Comparison of ENCODE assay signal across 14 mouse cellular contexts in genomic region chr4:16065026-16065425, GRCm38 (mm10).
A peak's percentile ranks its signal among the peaks of the same experiment; 100 is the strongest.
DNase-seq lines count a peak whose midpoint lies in the region; ATAC-seq lines count a peak whose summit lies in the region.
"Had no signal": no experiment of that assay in that cellular context is flagged by ENCODE, and none has a peak within 500 bp of the region (broad histone marks: within the 10 kb centered on the region; RNA-seq: fewer than 3 reads in every experiment).

No protein-coding gene starts in this region.

- no peaks in the 10 kb centered on the region for H3K36me3 ChIP-seq in embryonic facial prominence, embryonic 14.5 days (ENCODE audit: control insufficient read depth, insufficient read depth, low read length)
- H3K36me3 ChIP-seq in embryonic facial prominence, embryonic 10.5 days (replicated peaks): no peaks in the 10 kb centered on the region
- H3K36me3 ChIP-seq in midbrain, embryonic 11.5 days (ENCODE audit: control insufficient read depth, insufficient read depth, low read length): no peaks in the 10 kb centered on the region
- H3K36me3 ChIP-seq in midbrain, embryonic 10.5 days: no peaks in the 10 kb centered on the region
- H3K36me3 ChIP-seq: forebrain, embryonic 12.5 days had no signal

- 52% methylated on average over 3 of the region's 3 CpGs for WGBS in embryonic facial prominence, embryonic 14.5 days
- 66% methylated on average over 3 of the region's 3 CpGs for WGBS in embryonic facial prominence, embryonic 10.5 days
- WGBS in midbrain, embryonic 11.5 days: 75% methylated on average over 3 of the region's 3 CpGs
- 75% methylated on average over 3 of the region's 3 CpGs for WGBS in midbrain, embryonic 10.5 days

- intact Hi-C loops in left cerebral cortex, postnatal 4 days (cut with DNase I): no loop called here

- no peaks in the 10 kb centered on the region for H3K4me1 ChIP-seq in embryonic facial prominence, embryonic 14.5 days (ENCODE audit: control insufficient read depth, insufficient read depth, low read length)
- no peaks in the 10 kb centered on the region for H3K4me1 ChIP-seq in embryonic facial prominence, embryonic 10.5 days
- no peaks in the 10 kb centered on the region for H3K4me1 ChIP-seq in midbrain, embryonic 11.5 days (ENCODE audit: control insufficient read depth, insufficient read depth, low read length)
- no peaks in the 10 kb centered on the region for H3K4me1 ChIP-seq in midbrain, embryonic 10.5 days
- H3K4me1 ChIP-seq: forebrain, embryonic 12.5 days had no signal

- H3K4me2 ChIP-seq in embryonic facial prominence, embryonic 14.5 days (ENCODE audit: low read depth, low read length): no peak overlapping the region
- no peak overlapping the region for H3K4me2 ChIP-seq in midbrain, embryonic 11.5 days
- H3K4me2 ChIP-seq: forebrain, embryonic 12.5 days had no signal

- no peak for ATAC-seq in embryonic facial prominence, embryonic 14.5 days (ENCODE audit: low read depth)
- no peak for ATAC-seq in midbrain, embryonic 11.5 days (ENCODE audit: low FRiP score)
- ATAC-seq in frontal cortex, adult (ENCODE audit: low TSS enrichment): no peak

- no peak overlapping the region for H3K4me3 ChIP-seq in embryonic facial prominence, embryonic 14.5 days (ENCODE audit: low read depth, low read length)
- H3K4me3 ChIP-seq in embryonic facial prominence, embryonic 10.5 days: no peak overlapping the region
- H3K4me3 ChIP-seq in midbrain, embryonic 11.5 days (ENCODE audit: low read depth, low read length): no peak overlapping the region
- no peak overlapping the region for H3K4me3 ChIP-seq in midbrain, embryonic 10.5 days
- H3K4me3 ChIP-seq: forebrain, embryonic 12.5 days had no signal

- H3K9ac ChIP-seq in embryonic facial prominence, embryonic 14.5 days (ENCODE audit: low read depth, low read length): no peak overlapping the region
- no peak overlapping the region for H3K9ac ChIP-seq in midbrain, embryonic 11.5 days (ENCODE audit: low read length)
- H3K9ac ChIP-seq: forebrain, embryonic 12.5 days had no signal

- no peak overlapping the region for H3K27ac ChIP-seq in embryonic facial prominence, embryonic 14.5 days (replicated peaks; ENCODE audit: low read depth, low read length)
- H3K27ac ChIP-seq in embryonic facial prominence, embryonic 10.5 days (replicated peaks): no peak overlapping the region
- no peak overlapping the region for H3K27ac ChIP-seq in midbrain, embryonic 11.5 days (ENCODE audit: low read depth, low read length)
- H3K27ac ChIP-seq in midbrain, embryonic 10.5 days (replicated peaks): no peak overlapping the region
- H3K27ac ChIP-seq: forebrain, embryonic 12.5 days had no signal

- H3K9me3 ChIP-seq in embryonic facial prominence, embryonic 14.5 days (ENCODE audit: control insufficient read depth, low read length): no peaks in the 10 kb centered on the region
- H3K9me3 ChIP-seq in embryonic facial prominence, embryonic 10.5 days: no peaks in the 10 kb centered on the region
- no peaks in the 10 kb centered on the region for H3K9me3 ChIP-seq in midbrain, embryonic 11.5 days (ENCODE audit: control insufficient read depth, low read length)
- H3K9me3 ChIP-seq in midbrain, embryonic 10.5 days (replicated peaks): no peaks in the 10 kb centered on the region
- H3K9me3 ChIP-seq: forebrain, embryonic 12.5 days had no signal

- DNase-seq in embryonic facial prominence, embryonic 14.5 days (ENCODE audit: low spot score): peak; percentile 11
- no peak for DNase-seq in embryonic facial prominence, embryonic 10.5 days (ENCODE audit: low spot score)
- peak; percentile 54 for DNase-seq in midbrain, embryonic 11.5 days (ENCODE audit: low spot score, missing footprints)
- DNase-seq in midbrain, embryonic 10.5 days (ENCODE audit: low spot score): no peak
- DNase-seq in adrenal gland, postnatal 14 days: peak; percentile 40
- peak; percentile 46 for DNase-seq in testis, postnatal 14 days (ENCODE audit: low spot score)
- DNase-seq in left cerebral cortex, postnatal 4 days: no peak
- DNase-seq: embryo, embryonic 11 days; heart, adult 18-20 months; heart, postnatal 4 days; liver; thymus, postnatal 25 days had no signal

- no peaks in the 10 kb centered on the region for H3K27me3 ChIP-seq in embryonic facial prominence, embryonic 14.5 days (replicated peaks; ENCODE audit: control insufficient read depth, insufficient read depth, low read length)
- H3K27me3 ChIP-seq in embryonic facial prominence, embryonic 10.5 days (replicated peaks; ENCODE audit: low read depth, poor library complexity, severe bottlenecking): no peaks in the 10 kb centered on the region
- H3K27me3 ChIP-seq in midbrain, embryonic 11.5 days (ENCODE audit: control insufficient read depth, insufficient read depth, low read length): no peaks in the 10 kb centered on the region
- no peaks in the 10 kb centered on the region for H3K27me3 ChIP-seq in midbrain, embryonic 10.5 days (ENCODE audit: low read depth, poor library complexity, severe bottlenecking)
- H3K27me3 ChIP-seq: forebrain, embryonic 12.5 days had no signal

Comparison
In these comparisons a context has a peak if more than half of its experiments do, and no peak if none do; other contexts are left out.
1. DNase-seq: peak in embryonic facial prominence, embryonic 14.5 days (single experiment), midbrain, embryonic 11.5 days (single experiment), adrenal gland, postnatal 14 days (single experiment) and testis, postnatal 14 days (single experiment); none in embryonic facial prominence, embryonic 10.5 days (single experiment), midbrain, embryonic 10.5 days (single experiment) and left cerebral cortex, postnatal 4 days (single experiment).